Mouse (Mus musculus) right cerebral cortex, postnatal 25 days (tissue): ENCODE measurements around the gene Tnrc18.

Source experiments
- DNase-seq: peaks from one replicate; pipeline ENCODE4 v3.0.0; 2022

The Tnrc18 gene

DNA sequence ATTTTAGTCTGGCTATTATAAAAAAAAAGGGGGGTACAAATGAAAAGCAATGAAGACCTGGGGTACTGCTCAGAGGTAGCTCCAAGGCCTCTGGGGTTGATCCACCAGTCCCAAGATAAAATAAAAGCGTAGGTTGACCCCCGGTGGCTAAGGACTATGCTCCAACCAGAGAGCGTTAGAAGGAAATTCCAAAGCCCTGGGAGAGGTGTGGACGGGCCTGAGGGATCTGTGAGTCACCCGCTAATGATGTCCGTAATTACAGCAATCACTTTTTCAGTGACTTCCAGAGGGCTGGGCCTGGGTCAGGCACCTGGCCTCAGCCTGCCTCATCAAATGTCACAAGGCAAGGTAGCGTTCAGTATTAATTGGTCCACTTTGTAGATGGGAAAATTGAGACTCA lies 9.8 kb downstream of the Tnrc18 start:
- DNase-seq = no peak

DNA sequence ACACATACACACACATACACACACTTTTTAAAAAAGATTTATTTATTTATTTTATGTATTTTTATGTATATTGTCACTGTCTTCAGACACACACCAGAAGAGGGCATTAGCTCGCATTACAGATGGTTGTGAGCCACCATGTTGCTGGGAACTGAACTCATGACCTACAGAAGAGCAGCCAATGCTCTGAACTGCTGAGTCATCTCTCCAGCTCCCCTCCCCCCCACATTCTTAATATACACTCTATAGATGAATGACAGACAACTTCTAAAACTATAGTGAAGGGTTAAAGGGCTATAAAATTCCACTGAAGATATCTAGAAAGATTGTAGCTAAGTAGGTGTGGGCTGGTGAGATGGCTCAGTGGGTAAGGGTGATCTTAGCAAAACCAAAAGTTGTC lies 13.7 kb downstream of the Tnrc18 start:
- DNase-seq = no peak

DNA sequence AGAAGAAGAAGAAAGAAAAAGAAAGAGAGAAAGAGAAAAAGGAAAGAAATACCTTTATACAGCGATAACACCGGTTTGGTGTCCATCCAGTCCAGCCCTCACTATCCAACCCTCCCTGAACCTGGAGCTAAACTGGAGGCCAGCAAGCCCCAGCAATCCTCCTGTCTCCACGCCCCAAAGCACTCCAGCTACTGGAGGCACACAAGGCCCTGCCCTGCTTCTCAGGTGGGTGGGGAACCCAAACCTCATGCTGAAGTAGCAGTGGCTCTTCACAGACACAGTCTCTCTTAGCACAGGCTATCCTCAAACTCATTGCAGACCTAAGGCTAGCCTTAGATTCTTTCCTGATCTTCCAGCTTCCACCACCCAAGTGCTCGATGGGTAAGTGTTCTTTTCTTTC lies 14.6 kb downstream of the Tnrc18 start:
- no peak for DNase-seq

DNA sequence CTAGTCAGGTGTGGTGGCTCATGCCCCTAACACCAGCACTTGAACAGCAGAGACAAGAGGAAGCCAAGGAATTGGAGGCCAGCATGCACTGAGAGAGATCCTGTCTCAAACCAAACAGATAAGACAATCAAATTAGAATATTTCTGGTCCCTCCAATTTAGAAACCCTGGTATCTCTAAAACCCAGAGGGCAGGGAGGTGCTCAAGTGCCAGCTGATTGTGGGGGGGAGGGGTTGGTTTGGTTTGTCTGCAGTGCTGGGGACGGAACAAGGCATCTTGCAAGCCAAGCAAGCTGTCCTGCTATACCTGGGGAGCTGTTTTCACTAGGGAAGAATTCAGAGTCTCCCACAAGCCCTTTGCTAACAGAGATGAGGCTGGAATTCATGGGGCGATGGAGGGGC lies 15.5 kb downstream of the Tnrc18 start:
- no peak for DNase-seq

DNA sequence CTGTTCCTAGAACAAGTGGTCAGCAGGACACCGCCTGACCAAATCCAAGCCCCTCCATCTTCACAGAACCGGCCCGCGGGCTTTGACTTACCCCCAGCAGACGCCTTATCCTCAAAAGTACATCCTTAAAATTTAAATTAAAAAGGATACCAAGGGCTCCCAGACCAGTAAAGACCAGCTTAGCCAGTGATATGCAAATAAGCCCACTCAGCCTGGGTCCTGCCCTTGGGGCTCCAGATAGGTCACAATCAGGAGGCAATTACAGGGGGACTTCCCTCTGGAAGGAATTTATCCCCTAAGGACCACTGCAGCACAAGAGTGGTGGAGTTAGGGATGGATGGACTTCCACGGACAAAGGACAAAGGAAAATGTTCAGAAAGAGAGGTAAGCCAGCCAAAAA lies 16.8 kb downstream of the Tnrc18 start:
- DNase-seq = no peak

DNA sequence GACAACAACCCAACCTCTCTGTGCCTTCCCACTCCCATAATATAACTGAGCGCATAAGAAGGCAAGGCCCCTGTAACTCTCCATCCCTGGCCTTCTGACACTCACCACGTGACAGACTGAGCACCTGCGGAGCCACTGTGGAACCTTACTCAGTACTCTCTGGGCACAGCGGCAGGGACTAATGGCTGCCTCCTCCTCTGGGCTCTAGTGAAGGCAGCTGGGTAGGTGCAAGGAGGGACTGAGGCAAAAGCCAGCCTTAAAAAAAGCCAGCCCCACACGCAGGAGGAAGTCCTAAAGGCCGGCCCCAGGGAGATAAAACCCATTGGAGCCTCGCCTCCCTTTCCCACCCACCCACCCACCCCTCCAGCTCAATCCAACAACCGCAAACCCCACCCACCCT lies 17.3 kb downstream of the Tnrc18 start:
- DNase-seq = no peak

DNA sequence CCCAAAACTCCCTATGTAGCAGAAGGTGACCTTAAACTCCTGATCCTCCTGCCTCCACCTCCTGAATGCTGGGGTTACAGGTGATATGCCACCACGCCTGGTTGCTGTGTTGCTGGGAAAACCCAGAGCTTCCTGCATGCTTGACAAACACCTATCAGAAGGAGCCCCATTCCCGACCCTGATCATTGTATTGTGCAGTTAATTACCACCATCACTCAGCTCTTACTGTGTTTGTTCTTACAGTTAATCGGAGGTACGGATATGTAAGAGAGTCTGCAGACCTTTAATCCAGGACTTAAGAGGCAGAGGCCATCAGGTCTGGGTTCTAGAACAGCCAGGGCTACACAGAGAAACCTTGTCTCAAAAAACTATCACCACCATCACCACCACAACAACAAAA lies 18.2 kb downstream of the Tnrc18 start:
- DNase-seq = no peak

DNA sequence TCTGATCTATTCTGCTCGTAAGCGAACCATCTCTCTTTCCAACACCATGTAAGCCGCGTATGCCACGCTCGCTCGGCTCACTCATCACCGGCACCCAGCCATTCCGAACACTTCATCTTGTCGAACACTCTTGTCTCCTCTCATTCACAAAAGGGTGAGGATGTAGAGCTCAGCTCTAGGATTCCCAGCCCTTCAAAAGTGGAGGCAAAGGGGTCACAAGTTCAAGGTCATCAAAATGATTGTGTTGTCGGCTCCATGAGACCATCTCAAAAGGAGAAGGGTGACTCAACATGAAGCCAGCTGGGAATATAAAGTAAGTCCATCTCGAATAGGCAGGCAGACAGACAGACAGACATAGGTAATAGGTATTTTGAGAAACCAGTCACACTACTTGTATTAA lies 19.3 kb downstream of the Tnrc18 start:
- no peak for DNase-seq

DNA sequence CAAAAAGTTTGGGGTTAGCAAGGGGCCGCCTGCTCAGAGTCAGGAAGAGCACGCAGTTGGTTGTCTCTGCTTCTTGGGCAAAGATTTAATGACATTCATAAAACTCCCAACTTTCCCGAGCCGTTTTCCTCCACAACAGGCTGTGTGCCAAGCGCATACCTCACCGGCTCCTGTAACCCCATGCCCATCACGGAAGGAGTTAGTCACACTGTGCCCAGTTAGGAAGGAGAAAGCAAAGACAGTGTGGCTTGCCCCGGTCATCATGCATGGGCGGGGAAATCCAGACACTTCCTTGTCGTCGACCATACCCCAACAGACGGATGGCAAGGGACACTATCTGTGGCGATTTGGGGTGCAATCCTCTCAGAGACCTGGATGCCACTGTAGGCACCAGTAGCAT lies 19.8 kb downstream of the Tnrc18 start:
- no peak for DNase-seq

DNA sequence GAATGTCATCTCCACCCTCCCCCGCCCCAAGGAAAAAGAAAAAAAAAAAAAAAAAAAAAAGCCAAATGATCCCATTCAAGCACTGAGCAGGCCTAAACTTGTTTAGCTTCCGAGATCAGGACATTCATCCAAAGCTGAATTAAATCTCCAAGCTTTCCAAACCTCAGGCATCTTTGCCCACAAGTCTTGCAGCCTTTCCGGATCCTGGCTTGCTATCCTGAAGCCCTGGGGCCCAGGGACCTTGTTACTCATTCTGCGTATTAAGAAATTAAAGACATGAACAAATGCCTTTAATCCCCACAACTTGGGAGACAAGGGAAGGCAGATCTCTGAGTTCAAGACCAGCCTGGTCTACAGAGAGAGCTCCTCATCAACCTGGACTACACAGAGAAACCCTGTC lies 20.5 kb downstream of the Tnrc18 start:
- DNase-seq = no peak

DNA sequence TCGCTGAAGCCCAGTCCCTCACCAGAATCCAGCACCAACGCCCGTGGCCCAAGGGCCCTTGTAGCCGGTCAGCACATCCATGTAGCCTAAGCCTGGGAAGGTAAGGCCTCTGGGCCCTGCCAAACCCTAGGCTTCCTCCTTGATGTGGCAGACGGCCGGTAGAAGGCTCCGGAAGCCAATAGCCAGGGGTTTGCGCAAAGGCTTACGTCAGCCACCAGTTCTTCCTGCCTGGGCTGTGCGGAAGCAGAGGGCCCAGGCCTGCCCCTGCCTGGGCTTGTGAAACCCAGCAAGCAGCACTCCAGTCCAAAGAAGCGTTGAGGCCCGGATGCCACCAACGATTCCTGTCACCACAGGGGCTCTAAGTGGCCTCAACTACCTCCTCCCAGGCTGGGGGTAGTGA lies 22.9 kb downstream of the Tnrc18 start:
- DNase-seq = no peak

DNA sequence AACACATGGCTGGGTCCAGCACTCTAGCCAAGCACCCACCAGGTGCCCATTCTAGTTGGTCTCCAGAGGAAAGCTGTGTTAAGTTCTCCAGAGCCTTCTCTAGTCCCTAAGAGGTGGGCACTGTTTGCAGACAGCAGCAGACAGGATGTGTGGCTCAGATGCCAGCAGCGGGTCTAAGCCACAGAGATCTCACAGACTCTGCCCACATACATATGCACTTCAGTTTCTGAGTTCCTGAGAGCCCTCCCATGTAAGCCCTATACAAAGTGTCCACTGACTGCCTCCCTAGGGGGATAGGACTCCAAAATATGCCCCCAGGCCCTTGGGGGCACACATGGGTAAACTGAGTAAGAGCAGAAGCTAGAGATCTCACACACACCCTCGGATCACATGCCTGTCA lies 23.3 kb downstream of the Tnrc18 start:
- DNase-seq = no peak

DNA sequence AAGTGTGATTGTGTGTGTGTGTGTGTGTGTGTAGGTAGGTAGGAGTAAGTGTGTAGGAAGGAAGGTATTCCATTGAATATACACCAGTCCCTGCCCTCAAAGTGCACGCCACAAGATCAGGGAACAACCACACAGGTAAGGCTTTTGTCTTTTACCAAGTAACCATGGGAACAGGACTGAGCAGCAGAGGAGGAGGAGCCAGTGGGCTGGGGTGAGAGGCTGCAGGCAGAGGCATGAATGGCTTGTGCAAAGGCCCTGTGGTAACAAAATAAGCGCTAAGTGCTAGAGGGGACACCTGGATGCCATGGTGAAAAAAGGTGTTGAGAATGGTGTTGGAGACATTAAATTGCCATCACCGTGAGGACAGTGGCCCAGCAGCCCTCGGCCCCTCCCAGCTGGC lies 24.9 kb downstream of the Tnrc18 start:
- DNase-seq = no peak

DNA sequence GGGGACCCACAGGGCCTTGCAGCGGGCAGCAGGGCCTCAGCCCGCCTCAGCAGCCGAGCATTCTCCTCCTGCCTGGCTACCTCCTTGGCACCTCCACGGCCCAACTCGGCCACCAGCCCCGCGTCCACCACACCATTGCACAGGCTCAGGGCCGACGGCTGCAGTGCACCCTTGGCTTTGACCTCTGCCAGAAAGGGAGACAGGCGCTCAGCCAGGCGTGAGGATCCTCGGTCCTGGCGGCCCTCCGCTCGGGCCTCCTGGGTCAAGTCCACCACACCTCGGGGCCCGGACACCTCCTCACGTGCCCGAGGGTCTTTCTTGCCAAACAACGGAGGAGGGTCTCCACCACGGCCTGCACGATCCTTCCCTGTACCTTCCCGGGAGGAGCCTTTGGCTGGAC lies 29.2 kb downstream of the Tnrc18 start:
- DNase-seq = no peak

DNA sequence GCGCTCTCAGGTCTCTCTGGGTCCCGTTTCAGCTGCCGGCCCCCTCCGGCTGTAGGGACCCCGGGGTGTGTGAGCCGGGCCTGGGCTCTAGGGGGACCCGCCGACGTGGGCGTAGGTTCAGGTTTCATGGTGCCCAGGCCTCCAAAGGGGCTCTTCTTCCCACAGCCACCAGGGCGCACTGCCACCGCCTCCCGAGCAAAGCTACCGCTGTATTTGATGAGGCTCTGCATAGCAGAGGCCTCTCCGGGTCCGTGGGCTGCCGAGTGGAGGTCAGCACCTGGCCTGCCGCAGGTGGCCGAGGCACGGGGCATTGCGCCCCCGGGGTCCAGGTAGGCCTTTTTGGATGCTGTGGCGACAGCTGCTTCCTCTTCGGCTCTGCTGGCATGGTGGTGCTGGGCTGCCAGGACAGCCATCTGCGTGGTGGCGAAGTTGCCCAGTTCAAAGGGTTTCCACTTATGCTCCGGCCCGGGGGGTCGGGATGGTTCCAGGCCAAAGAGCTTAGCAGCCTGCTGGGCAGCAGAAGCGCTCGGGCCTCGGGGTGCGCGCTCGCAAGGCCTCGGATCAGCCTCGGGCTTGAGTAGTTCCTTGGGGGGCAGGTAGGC lies 30.1 kb downstream of the Tnrc18 start:
- no peak for DNase-seq

DNA sequence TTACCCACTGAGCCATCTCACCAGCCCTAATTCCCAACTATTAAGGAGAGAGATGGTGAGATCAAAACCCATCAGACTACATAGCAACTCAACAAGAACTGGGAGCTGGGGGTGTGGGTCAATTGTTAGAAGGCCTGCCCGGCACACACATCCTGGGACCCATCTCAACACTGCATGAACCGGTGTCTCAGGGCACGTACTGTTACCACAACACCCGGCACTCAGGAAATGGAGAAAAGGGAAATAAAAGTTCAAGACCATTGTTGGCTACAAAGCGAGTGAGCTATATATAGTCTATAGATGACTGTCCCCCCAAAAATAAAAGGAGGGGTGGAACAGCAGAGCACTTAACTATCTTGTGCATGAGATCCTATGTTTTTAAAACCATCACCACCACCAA lies 30.8 kb downstream of the Tnrc18 start:
- no peak for DNase-seq

DNA sequence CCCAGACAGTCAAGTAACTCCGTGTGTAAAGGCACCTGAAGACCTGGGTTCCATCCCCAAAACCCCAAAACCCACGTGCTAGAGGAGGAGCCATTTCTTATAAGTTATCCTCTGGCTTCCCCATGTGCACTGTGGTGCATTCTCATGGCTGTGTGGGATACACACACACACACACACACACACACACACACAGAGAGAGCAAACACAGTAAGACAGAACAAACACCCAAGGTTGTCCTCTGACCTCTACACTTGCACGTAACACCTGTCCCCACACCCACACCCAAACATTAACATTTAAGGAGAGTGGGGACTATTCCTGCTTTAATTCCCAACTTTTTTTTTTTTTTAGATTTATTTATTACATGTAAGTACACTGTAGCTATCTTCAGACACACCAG lies 31.2 kb downstream of the Tnrc18 start:
- no peak for DNase-seq

DNA sequence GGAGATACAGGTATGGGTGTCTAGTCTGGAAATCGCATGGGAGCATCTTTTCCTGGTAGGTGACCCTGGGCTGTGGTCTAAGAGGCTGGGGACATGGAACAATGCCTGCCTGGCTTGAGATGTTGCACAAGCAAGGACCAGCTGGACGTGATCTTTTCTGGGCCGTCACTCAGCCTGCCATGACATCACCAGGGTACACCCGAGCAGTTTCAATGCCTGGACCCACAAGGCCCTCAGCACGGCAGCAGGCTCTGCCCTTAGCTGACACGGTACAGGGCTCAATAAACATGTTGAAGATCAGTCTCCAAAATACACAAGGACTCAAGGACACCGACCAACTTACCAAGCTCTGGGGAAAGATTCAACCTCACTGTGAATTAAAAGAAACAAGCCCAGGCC lies 34.3 kb downstream of the Tnrc18 start:
- no peak for DNase-seq

DNA sequence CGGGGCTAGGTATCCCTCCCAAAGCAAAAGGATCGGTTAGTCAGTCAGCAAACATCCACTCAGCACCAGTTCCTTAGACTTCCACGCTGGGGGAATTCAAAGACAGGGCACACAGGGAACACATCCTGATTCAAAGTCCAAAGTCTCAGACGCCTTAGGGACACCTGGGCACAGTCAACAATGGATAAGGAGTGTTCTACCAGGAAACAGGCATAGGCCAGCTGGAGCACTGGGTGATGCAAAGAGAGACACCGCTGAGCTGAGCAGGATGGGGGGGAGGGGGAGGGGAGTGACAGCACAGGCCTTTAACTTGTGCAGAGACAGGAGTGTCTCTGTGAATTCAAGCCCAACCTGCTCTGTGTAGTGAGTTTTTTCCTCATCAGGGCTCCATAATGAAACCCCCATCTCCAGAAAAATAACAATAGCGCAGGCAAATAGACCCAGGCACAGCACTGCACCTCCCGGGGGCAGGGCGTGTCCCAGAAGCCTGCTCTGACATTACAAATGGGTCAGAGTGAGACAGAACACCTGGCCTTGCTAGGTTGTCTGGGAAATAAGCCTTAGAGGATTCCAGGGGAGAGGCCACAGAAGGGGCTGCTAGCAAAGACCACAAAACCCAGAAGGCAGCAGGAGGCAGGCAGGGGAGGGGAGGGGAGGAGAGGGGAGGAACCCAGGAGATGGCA lies 34.9 kb downstream of the Tnrc18 start:
- no peak for DNase-seq

DNA sequence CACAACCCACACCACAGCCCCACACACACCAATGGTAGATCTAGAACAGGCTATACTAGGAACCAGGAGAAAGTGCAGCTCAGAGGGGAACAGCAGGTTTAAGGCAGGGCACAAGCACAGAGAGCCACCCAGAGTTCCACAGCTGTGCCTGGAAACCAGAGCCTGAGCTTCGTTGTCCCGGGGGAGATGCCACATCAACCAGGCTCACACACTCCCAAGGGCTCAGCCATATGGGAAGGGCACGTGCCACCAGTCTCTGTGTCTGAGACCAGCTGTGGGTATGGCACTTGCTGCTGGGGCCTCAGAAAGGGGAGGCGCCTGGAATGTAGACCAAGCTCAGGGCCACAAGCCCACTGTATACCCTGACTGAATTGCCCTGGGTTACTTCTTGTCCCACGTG lies 36.9 kb downstream of the Tnrc18 start:
- no peak for DNase-seq

DNA sequence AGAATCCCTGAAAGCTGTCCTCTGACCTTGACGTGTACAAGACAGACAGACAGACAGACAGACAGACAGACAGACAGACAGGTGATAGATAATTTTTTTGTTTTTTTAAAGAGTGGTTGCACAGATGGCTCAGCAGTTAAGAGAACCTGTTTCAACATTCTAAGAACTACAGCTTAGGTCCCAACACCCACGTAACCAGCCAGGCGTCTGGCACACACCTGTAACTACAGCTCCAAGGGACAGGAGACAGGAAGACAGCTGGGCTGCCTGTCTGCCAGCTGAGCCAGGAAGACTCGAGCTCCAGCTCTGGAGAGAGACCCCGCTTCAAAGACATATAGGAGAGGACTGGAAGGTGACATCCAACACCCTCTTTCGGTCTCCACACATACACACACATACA lies 38.6 kb downstream of the Tnrc18 start:
- DNase-seq = peak; percentile 50

DNA sequence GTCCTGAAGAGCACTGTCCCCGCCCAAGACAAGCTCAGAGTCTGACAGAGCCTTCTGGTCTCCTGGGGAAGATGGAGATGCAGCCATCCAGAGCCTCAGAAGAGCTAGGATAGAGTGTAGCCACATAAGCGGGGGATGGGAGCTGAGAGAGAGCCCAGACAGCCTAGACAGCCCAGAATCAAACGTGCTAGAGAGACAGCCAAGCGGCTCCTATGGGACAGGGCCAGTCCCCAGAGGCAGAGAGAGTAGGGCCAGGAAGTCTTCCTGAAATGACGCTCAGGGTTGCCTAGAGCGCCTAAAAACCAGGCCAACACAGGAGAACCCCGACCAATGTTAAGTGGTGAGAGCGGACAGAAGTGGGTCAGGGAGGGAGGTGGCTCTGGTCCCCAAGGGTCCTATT lies 39.3 kb downstream of the Tnrc18 start:
- no peak for DNase-seq

DNA sequence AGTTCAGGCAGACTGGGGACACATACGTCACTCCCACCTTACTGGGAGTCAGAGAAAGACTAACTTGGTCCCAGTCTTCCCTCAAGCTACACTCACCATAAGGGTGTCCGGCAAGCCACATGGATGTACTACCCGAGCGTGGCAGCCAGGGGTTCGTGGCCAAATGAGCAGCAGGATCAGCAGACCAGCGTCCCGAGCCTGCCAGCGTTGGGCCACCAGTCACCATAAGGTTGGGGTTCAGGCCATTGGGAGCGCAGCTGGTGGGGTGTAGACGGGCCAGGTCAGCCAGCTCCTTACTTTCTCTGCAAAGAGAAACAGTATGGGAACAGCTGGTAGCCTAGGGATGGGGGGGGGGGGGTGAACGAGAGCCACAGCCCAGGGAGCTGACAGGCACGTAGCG lies 41.4 kb downstream of the Tnrc18 start:
- DNase-seq = no peak

DNA sequence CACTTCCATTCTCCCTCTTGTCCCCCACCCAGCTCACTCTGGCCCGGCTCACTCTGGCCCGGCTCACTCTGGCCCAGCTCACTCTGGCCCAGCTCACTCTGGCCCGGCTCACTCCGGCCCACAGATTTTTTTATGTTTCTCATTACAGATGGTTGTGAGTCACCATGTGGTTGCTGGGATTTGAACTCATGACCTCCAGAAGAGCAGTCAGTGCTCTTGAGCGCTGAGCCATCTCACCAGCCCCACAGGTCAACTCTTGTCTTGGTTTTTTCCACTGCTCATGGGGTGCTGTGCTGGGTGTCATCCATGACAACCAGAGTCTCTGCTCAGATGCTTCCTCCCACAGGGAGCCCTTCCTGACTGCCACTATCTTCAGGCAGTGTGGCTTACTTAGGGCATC lies 42.7 kb downstream of the Tnrc18 start:
- DNase-seq = no peak

DNA sequence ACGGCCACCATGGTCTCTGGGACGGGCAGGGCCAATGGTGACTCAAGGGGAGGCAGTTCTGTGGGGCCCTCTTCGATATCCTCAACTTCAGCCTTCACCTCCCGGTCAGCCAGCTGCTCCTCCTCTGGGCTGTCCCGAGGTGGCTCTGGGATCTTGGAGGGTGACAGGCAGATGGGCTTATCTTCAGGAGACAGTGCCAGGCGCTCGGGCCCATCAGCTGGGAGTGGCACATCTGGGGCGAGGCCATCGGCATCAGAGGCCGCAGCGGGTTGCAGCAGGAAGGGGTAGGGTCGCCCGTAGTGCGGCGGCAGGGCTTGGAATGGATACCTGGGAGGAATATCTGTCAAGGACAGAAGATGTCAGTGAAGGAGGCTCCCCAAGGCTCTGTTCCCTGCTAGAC lies 45.5 kb downstream of the Tnrc18 start:
- no peak for DNase-seq
